In the genomic region with DNA sequence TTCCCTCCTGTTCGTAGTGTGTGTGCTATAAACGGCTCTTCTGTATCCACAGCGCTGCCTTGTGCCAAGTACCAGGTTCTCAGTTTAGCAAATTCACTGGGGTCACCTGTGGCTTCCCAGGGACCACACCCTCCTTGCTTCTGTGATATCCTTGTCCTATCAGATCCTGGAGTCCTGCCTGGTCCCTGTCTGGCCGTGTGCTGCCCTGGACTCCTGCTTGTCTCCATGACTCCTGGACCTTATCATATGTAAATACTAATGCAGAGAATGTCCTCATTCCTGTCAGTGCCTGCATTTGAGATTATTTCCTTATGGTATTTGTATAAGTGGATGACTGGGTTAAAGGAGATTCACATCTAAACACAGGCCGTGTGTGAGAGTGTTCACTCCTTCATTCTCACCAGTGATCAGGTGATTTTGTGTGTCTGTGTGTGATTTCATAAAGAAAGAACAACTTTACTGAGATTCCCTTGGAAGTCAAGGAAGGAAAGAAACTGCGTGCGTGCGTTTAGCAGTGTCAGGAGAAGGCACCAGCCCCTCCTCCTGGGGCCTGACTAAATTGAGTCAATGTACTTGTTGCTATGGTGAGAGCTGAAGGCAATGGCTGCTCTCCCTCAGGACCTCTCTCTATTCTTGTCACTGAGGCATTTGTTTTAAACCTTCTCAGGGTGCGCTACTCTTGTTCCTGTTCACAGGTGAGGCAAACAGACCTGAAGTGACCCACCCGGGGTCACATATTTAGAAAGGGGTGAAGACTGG, we compare ENCODE assay signal across 35 mouse cellular contexts. TPM values are rescaled to one million over a fixed set of nuclear protein-coding genes. Genes with fewer than 3 reads are reported as not detected.
"Had no signal": no experiment of that assay in that cellular context is flagged by ENCODE, and none has a peak within 500 bp of the region (broad histone marks: within the 10 kb centered on the region; RNA-seq: fewer than 3 reads in every experiment).

No protein-coding gene starts in this region.

RNA-seq across cellular contexts. Expression of a gene that starts 17.9 kb away (rescaled TPM):
- total RNA-seq: gastrocnemius, adult 18-20 months; gastrocnemius, postnatal 14 days; hematopoietic stem cell, adult 5-6 weeks; layer of hippocampus, adult 18-20 months; layer of hippocampus, postnatal 14 days; layer of hippocampus, postnatal 36 days; left cerebral cortex, adult 18-20 months; left cerebral cortex, postnatal 25 days had no signal
- polyA plus RNA-seq: hindbrain, embryonic 13.5 days; limb, embryonic 11.5 days; limb, embryonic 13.5 days; limb, embryonic 15.5 days; liver, embryonic 12.5 days; liver, embryonic 14.5 days had no signal

RNA-seq across cellular contexts. Expression of a gene that starts 18.4 kb away (rescaled TPM):
- total RNA-seq: hematopoietic stem cell, adult 5-6 weeks; hindbrain, postnatal 0 days; layer of hippocampus, adult 18-20 months; layer of hippocampus, adult 8-10 months; layer of hippocampus, postnatal 14 days; layer of hippocampus, postnatal 36 days; left cerebral cortex, postnatal 4 days; liver, adult 2 months had no signal
- polyA plus RNA-seq: heart, embryonic 11.5 days; heart, embryonic 13.5 days; heart, embryonic 15.5 days; heart, postnatal 0 days; hindbrain, embryonic 11.5 days; hindbrain, embryonic 13.5 days; hindbrain, embryonic 15.5 days; hindbrain, postnatal 0 days; kidney, adult 2 months; kidney, postnatal 0 days; limb, embryonic 11.5 days; limb, embryonic 15.5 days; liver, adult 2 months; liver, embryonic 12.5 days; liver, embryonic 14.5 days had no signal

RNA-seq across cellular contexts. Expression of a gene that starts 30.0 kb away (rescaled TPM):
- total RNA-seq: hematopoietic stem cell, adult 5-6 weeks; hindbrain, postnatal 0 days; layer of hippocampus, adult 18-20 months; layer of hippocampus, postnatal 14 days; left cerebral cortex, postnatal 4 days had no signal
- polyA plus RNA-seq: hindbrain, embryonic 11.5 days; hindbrain, embryonic 13.5 days; hindbrain, embryonic 15.5 days; hindbrain, postnatal 0 days; kidney, adult 2 months; limb, embryonic 11.5 days; limb, embryonic 13.5 days had no signal

RNA-seq across cellular contexts. Expression of a gene that starts 48.0 kb away (rescaled TPM):
- total RNA-seq: gastrocnemius, adult 18-20 months; gastrocnemius, adult 8-10 months; gastrocnemius, postnatal 14 days; gastrocnemius, postnatal 36 days; heart, postnatal 14 days; heart, postnatal 36 days; hematopoietic stem cell, adult 5-6 weeks; layer of hippocampus, adult 18-20 months; layer of hippocampus, adult 8-10 months; layer of hippocampus, postnatal 14 days; layer of hippocampus, postnatal 36 days; left cerebral cortex, adult 18-20 months; left cerebral cortex, adult 8-10 months; left cerebral cortex, postnatal 10 days; left cerebral cortex, postnatal 25 days; left cerebral cortex, postnatal 4 days; liver, adult 2 months had no signal
- polyA plus RNA-seq: gonadal fat pad, adult 2 months; heart, adult 2 months; heart, embryonic 11.5 days; heart, embryonic 13.5 days; heart, embryonic 15.5 days; hindbrain, embryonic 11.5 days; hindbrain, embryonic 13.5 days; hindbrain, embryonic 15.5 days; hindbrain, postnatal 0 days; kidney, embryonic 15.5 days; limb, embryonic 11.5 days; limb, embryonic 13.5 days; limb, embryonic 15.5 days had no signal
